Mouse (Mus musculus): ENCODE results near the gene Dhdh. TPM values are rescaled to one million over a fixed set of nuclear protein-coding genes. Genes with fewer than 3 reads are reported as not detected.

Dhdh gene
- polyA plus RNA-seq, 1 experiment from 2014 or later = 4.9 TPM

Small RNAs within 50 kb of the gene (microRNA-seq; reads per million reads assigned to microRNA genes)
- gene Gm22133 (ENCODE audit: borderline number of aligned reads) = 0.95 reads per million, percentile 12 among the genes with 10 or more reads in this experiment

Other genes with a start within 250 kb of the Dhdh start
- gene Cd37, start 249.7 kb downstream of the Dhdh start, polyA plus RNA-seq (2014; fragmentation: Nextera tagmentation; extraction: Ambion mirVana) = 2.1 and 2.2 TPM in 2 replicates
- gene Slc6a16, start 247.7 kb downstream of the Dhdh start, polyA plus RNA-seq (2014; fragmentation: Nextera tagmentation; extraction: Ambion mirVana) = 0.32 and 0.47 TPM in 2 replicates
- not detected in 2 replicates for gene Slc6a21, start 211.3 kb downstream of the Dhdh start, polyA plus RNA-seq (2014; fragmentation: Nextera tagmentation; extraction: Ambion mirVana)
- gene Trpm4, start 155.0 kb downstream of the Dhdh start, polyA plus RNA-seq (2014; fragmentation: Nextera tagmentation; extraction: Ambion mirVana) = 7.0 and 9.8 TPM in 2 replicates
- 24.3 and 30.1 TPM in 2 replicates for gene Hrc, start 153.5 kb downstream of the Dhdh start, polyA plus RNA-seq (2014; fragmentation: Nextera tagmentation; extraction: Ambion mirVana)
- gene Ppfia3, start 121.8 kb downstream of the Dhdh start, polyA plus RNA-seq (2014; fragmentation: Nextera tagmentation; extraction: Ambion mirVana) = 2.0 and 3.7 TPM in 2 replicates
- 1.6 and 1.7 TPM in 2 replicates for gene Lin7b, start 118.2 kb downstream of the Dhdh start, polyA plus RNA-seq (2014; fragmentation: Nextera tagmentation; extraction: Ambion mirVana)
- gene Snrnp70, start 93.1 kb downstream of the Dhdh start, polyA plus RNA-seq (2014; fragmentation: Nextera tagmentation; extraction: Ambion mirVana) = 51.6 and 72.0 TPM in 2 replicates
- gene Kcna7, start 83.2 kb downstream of the Dhdh start, polyA plus RNA-seq (2014; fragmentation: Nextera tagmentation; extraction: Ambion mirVana) = 0.37 and 0.45 TPM in 2 replicates
- 3.2 TPM in 2 replicates for gene Ntf5, start 75.1 kb downstream of the Dhdh start, polyA plus RNA-seq (2014; fragmentation: Nextera tagmentation; extraction: Ambion mirVana)
- gene Lhb, start 68.0 kb downstream of the Dhdh start, polyA plus RNA-seq (2014; fragmentation: Nextera tagmentation; extraction: Ambion mirVana) = 0.33 and 0.46 TPM in 2 replicates
- gene Gys1, start 54.0 kb downstream of the Dhdh start, polyA plus RNA-seq (2014; fragmentation: Nextera tagmentation; extraction: Ambion mirVana) = 99.1 and 106 TPM in 2 replicates
- gene Ruvbl2, start 50.7 kb downstream of the Dhdh start, polyA plus RNA-seq (2014; fragmentation: Nextera tagmentation; extraction: Ambion mirVana) = 98.2 and 104 TPM in 2 replicates
- gene Ftl1, start 28.9 kb downstream of the Dhdh start, polyA plus RNA-seq (2014; fragmentation: Nextera tagmentation; extraction: Ambion mirVana) = 4,030 and 4,320 TPM in 2 replicates
- 91.3 and 146 TPM in 2 replicates for gene Bax, start 21.9 kb downstream of the Dhdh start, polyA plus RNA-seq (2014; fragmentation: Nextera tagmentation; extraction: Ambion mirVana)
- gene Tulp2, start 6.9 kb downstream of the Dhdh start, polyA plus RNA-seq (2014; fragmentation: Nextera tagmentation; extraction: Ambion mirVana) = 1.5 and 2.2 TPM in 2 replicates
- not detected in 2 replicates for gene Gm45808, start 2.0 kb downstream of the Dhdh start, polyA plus RNA-seq (2014; fragmentation: Nextera tagmentation; extraction: Ambion mirVana)
- gene Nucb1, start 21.6 kb upstream of the Dhdh start, polyA plus RNA-seq (2014; fragmentation: Nextera tagmentation; extraction: Ambion mirVana) = 165 and 186 TPM in 2 replicates
- 28.5 and 28.8 TPM in 2 replicates for gene Ppp1r15a, start 37.5 kb upstream of the Dhdh start, polyA plus RNA-seq (2014; fragmentation: Nextera tagmentation; extraction: Ambion mirVana)
- 1.1 TPM in 2 replicates for gene Plekha4, start 37.5 kb upstream of the Dhdh start, polyA plus RNA-seq (2014; fragmentation: Nextera tagmentation; extraction: Ambion mirVana)
- 0.31 and 1.5 TPM in 2 replicates for gene Hsd17b14, start 66.1 kb upstream of the Dhdh start, polyA plus RNA-seq (2014; fragmentation: Nextera tagmentation; extraction: Ambion mirVana)
- gene Bcat2, start 81.3 kb upstream of the Dhdh start, polyA plus RNA-seq (2014; fragmentation: Nextera tagmentation; extraction: Ambion mirVana) = 69.1 and 73.2 TPM in 2 replicates
- not detected in 2 replicates for gene Fgf21, start 126.7 kb upstream of the Dhdh start, polyA plus RNA-seq (2014; fragmentation: Nextera tagmentation; extraction: Ambion mirVana)
- gene Fut1, start 128.5 kb upstream of the Dhdh start, polyA plus RNA-seq (2014; fragmentation: Nextera tagmentation; extraction: Ambion mirVana) = not detected in 2 replicates
- gene Izumo1, start 133.0 kb upstream of the Dhdh start, polyA plus RNA-seq (2014; fragmentation: Nextera tagmentation; extraction: Ambion mirVana) = 0.34 and 0.35 TPM in 2 replicates
- gene Rasip1, start 138.7 kb upstream of the Dhdh start, polyA plus RNA-seq (2014; fragmentation: Nextera tagmentation; extraction: Ambion mirVana) = 13.9 and 14.5 TPM in 2 replicates
- gene Mamstr, start 151.2 kb upstream of the Dhdh start, polyA plus RNA-seq (2014; fragmentation: Nextera tagmentation; extraction: Ambion mirVana) = 3.4 and 4.0 TPM in 2 replicates
- 0.56 and 1.0 TPM in 2 replicates for gene Fut2, start 177.6 kb upstream of the Dhdh start, polyA plus RNA-seq (2014; fragmentation: Nextera tagmentation; extraction: Ambion mirVana)
- not detected in 2 replicates for gene Ntn5, start 195.2 kb upstream of the Dhdh start, polyA plus RNA-seq (2014; fragmentation: Nextera tagmentation; extraction: Ambion mirVana)
- 0.24 and 0.99 TPM in 2 replicates for gene Sec1, start 205.6 kb upstream of the Dhdh start, polyA plus RNA-seq (2014; fragmentation: Nextera tagmentation; extraction: Ambion mirVana)
- gene Car11, start 211.0 kb upstream of the Dhdh start, polyA plus RNA-seq (2014; fragmentation: Nextera tagmentation; extraction: Ambion mirVana) = 3.3 and 5.5 TPM in 2 replicates
- gene Dbp, start 216.3 kb upstream of the Dhdh start, polyA plus RNA-seq (2014; fragmentation: Nextera tagmentation; extraction: Ambion mirVana) = 3.3 and 3.5 TPM in 2 replicates
- 764 and 836 TPM in 2 replicates for gene Rpl18, start 226.7 kb upstream of the Dhdh start, polyA plus RNA-seq (2014; fragmentation: Nextera tagmentation; extraction: Ambion mirVana)
- 13.2 and 17.3 TPM in 2 replicates for gene Sphk2, start 229.2 kb upstream of the Dhdh start, polyA plus RNA-seq (2014; fragmentation: Nextera tagmentation; extraction: Ambion mirVana)
- gene Fam83e, start 232.4 kb upstream of the Dhdh start, polyA plus RNA-seq (2014; fragmentation: Nextera tagmentation; extraction: Ambion mirVana) = 0.58 and 0.67 TPM in 2 replicates
- gene Spaca4, start 237.0 kb upstream of the Dhdh start, polyA plus RNA-seq (2014; fragmentation: Nextera tagmentation; extraction: Ambion mirVana) = not detected in 2 replicates

Measured in heart, embryonic 11.5 days (tissue).